Mouse (Mus musculus): ENCODE results near the gene Mrps27.
A peak's percentile ranks its signal among the peaks of the same experiment; 100 is the strongest.

Gene Mrps27

DNA sequence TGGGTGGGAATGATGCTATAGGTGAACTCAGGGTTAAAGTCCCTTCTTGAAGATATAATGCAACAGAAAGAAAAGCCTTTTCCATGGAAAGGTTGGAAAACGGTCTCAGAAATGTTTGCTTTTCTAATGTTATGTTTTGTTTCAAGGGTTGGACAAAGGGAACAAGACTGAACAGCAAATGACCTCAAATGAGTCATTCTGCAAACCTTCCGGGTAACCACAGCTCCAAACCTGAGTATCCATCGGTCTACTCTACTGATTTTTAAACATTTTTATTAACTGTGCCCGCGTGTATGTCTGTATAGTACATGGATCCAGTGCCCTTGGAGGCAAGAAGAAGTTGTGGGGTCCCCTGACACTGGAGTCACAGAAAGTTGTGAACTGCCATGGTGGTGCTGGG, 94.8 kb downstream of the Mrps27 start:
- DNase-seq (ENCODE audit: low read depth, low spot score), result no peak

DNA sequence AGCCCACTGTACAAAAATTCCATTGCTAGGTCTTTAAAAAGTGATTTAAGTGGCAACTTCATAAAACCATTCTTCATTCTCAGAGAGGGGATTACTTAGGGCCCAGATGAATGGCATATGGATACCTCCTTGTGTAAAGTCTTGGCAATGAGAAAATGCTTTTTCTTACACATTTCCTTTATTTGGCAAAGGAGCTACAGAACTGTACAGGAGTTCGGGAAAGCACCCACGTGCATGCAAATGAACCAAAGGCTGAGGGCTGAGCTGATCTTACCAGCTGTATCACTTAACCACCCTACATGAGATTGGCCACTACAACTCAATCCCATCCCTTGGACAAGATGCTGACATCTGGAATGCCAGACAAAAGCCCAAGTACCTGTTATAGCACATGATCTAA, 95.6 kb downstream of the Mrps27 start:
- DNase-seq (ENCODE audit: low read depth, low spot score), result no peak

DNA sequence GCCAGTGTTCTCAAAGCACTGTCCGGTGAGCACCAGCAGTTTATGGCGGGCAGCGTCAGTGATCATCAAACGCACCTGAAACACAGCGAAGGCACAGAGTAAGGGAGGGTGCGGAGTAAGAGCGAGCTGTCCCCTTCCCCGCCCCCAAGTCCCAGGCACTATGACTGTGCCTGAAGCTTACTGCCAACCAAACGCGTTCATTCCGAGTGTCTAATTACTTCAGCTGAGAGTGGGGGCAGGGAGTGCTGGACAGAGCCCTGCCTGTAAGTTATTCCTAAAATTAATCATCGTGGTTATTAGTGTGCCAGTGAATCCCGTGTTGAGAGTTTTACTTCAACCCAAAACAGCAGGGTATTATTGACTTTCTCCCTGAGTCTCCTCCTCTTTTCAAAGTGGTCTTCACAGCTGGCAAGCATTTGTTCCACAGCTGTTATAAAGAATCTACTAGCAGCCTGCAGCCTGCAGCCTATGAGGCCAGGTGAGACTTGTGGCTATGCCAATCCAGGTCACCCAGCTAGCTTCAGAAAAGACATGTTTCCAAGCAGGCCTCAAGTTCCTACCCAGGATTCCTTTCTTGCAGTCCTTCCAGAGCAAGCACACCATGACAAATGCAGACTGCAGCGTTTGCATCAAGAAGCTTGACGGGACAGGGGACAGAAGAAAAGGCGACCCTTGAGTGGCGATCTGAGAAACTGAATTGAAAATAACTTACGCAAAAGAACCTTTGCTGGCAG, 97.3 kb downstream of the Mrps27 start:
- DNase-seq (ENCODE audit: low read depth, low spot score), result no peak

DNA sequence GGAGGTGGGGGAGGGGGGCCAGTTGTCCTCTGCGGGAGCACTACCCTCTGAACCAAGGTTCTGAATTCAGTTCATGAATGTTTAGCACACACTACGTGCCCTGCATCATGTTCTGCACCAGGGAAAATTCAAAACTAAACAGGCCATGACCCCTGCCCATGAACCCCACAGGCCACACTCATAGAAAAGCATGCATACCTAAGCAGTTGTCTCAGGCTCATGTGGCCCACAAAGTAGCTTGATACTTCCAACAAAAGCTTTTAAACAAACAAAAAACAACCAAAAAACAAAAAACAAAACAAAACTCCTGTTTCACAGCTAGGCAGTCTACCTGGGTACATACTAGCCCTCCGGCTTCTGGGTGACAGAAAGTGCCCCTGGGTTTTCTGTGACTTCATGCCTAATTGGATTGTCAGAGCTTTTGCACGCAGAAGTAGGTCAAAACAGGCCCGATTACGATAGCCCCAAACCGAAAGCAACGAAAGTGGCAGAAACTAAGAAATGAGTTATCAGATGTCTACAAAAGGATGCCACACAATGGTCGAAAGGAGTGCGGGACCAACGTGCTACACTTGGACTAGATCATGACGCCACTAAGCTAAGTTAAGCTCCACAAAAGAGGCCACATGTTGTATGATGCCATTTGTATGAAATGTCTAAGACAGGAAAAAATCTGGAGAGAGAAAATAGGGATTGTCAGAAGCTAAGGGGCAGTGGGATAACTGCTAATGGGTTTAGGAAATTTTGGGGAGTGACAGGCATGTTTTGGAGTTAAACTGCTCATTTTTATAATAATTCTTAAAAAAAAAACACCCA, 98.1 kb downstream of the Mrps27 start:
- no peak for DNase-seq (ENCODE audit: low read depth, low spot score)

DNA sequence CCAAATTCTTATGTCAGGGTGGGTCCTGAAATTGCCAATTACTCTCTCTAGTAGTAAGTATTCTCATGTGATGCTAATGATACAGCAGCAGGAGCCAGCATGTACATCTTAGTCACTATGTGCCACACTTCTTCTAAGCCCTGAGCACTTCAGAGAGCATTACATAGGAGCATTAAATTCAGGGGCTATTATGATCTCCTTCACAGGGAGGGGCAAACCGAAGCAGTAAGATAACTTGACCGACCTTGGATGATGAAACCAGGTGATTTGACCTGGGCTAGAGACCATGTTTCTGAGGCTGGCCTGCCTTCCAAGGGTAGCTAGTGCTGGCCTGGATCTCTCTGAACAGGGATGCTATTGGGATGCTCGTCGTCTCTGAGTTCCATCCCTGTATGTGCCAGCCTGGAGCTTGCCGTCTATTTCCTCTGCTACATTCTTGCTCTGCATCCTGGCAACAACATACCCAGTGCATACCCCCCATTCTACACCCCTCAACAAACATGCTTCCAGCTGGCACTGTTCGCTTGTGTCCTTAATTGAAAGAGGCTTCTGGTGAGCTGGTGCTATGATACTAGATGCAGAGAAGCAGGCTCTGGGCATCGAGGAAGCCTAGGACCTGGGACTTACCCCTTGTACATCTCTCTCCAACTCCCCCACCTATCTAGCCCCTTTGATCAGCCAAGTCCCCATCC, 99.0 kb downstream of the Mrps27 start:
- DNase-seq (ENCODE audit: low read depth, low spot score), result peak; percentile 49

DNA sequence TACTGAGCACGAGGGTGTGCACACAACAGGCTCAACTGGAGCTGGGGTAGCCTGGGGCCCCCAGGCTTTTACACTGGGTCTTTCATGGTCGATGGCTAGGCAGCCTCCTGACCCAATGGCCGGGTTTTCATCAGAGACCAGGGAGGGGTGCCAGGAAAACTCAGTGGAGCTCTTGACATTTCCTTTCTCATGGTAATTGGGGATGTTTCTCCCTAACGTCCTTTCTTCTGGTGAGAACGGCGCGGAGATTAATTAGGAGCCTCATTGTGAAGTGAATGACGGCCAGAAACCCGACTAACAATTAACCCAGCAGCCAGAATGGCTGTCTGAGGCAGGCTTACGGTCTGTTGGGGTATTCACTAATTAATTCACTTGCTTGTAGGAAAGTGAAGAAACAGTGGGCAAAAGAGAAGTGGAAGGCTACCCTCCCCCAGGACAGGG, 99.9 kb downstream of the Mrps27 start:
- DNase-seq (ENCODE audit: low read depth, low spot score), result peak; percentile 76

DNA sequence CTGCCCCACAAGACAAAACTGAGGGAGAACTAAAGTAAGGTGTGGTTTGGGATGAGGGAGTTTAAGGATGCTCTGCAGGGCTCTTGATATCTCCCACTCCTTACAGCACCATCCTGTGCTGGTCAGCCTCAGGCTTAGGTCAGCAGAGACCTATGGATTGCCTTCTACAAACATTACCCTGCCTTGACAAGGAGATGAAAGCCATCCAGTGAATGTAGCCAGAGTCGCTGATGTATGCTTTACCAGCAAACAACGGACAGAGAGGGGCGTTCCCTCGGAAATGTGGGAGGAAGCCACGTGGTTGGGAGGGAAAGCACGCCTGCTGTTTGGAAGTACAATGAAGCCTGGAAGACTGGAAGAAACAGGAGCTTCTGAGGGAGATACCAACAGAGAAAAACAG, 100.3 kb downstream of the Mrps27 start:
- peak; percentile 54 for DNase-seq (ENCODE audit: low read depth, low spot score)

DNA sequence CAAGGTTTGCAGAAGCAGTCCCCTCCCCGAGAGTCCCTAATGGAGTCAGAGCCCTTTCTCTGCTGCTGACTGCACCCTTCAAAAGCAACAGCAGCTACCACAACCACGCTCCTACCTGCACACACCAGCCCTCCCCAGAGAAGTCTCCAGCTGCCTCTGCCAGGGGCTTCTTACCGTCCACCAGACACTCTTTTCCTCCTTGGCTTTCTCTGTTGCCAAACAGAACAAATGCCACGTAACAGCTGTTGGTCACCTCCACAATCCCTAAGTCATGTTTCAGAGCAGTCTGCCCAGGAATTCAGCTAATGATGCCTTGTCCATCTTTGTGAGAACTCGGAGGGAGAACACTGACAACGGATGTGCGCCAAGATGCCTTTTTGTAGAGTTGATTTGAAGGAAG, 102.4 kb downstream of the Mrps27 start:
- DNase-seq (ENCODE audit: low read depth, low spot score), result no peak

DNA sequence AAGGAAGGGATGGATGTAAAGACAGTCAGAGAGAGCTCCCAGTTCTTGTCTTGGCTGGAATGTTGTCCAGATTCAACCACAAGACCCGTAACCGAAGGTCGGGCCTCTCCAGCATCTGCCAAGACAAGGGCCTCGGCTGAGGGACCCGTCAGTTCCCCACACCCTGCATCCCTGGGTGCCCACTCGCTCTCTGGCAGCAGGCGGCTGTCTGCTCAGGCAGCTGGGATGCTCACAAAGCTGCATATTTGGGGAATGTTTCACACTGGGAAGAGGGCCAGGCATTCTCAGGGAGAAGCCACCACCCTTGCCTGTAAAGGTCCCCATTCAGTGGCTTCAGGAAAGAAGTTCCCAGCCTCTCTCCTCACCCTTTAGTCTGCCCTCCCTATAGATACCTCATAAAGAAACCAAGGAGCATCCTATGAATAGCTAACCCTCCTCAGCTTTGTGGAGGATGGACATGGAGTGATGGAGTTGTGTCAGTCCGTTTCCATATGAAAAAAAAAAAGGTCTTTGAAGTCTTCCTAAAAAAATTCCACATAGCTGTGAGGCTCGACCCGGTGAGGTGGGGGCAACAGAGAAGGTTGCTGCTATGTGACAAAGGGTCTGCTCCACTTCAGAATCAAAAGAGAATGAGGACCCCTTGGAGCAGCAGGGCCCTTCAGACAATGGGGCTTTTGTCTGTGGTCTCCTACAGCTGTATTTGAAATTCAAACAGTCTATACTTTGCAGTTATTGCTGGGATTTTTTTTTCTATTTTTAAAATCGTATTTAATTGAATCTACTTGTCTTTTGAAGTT, 103.0 kb downstream of the Mrps27 start:
- no peak for DNase-seq (ENCODE audit: low read depth, low spot score)

DNA sequence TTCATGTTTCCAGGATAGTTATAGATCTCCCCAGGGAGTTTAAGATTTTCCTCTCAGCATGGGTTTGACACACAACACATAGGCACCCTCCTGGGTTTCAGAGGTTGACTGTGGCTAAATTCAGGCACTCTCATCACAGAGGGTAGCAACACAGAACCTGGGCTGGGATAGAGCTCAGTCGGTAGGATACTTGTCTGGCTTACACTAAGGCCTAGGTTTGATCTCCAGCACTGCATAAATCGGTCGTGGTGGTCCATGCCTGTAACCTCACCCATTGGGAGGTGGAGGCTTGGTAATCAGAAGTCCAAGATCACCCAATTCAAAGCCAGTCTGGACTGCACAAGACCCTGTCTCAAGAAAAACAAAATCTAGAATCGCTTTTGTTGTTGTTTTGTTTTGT, 103.7 kb downstream of the Mrps27 start:
- no peak for DNase-seq (ENCODE audit: low read depth, low spot score)

DNA sequence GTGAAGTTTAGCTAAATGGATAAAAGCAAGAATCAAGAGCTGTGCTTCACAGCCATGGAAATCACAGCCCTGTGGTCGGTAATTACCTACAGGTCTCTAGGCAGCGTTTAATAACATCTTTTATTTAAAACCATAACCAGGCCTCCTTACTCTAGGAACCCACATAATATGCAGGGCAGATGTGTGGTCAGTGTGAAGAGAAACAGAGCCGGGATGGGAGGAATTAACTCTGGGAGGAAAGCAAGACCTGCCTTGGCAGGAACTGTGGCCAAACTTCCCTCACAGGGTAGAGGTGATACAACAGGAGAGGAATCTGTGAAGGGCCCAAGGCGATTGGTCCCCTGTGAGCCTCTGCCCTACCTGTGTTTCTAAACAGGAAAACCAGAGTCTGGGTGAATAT, 105.0 kb downstream of the Mrps27 start:
- DNase-seq (ENCODE audit: low read depth, low spot score), result no peak

DNA sequence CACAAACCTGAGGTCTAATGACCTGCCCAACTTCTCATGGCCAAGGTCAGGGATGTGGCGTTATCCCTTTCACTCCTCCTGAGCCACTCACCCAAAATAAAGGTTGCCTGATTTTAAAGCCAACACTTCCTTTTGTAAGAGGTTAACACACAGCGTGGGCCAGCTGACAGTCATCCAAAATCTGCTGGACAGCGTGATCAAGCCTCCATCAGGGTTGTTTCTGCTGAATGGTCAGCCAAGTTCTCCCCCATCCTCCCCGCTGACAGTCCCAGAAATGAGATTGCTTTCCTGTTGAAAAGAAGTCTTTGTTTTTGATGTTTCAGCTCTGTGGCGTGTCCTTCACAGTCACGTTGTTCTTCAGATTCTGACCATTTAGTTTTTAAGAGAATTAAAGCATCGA, 106.2 kb downstream of the Mrps27 start:
- DNase-seq (ENCODE audit: low read depth, low spot score), result no peak

DNA sequence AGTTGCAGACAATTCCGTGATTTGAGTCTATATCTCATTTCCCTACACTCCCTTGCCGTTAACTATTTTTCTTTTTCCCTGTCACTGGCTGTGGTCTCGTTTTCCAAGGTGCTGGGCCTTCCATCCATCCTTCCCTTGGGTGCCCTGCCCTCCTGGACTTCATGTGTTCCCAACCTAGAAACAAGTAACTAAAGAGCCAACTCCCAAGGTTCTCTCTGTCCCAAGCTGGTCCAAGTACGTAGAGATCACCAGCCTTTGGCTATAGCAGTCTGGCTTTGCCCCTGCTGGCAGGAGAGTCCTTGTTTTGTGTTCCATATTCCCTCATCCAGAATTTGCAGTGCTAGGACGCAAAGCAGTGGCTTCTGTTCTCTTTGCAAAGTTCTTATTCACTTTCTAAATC, 106.7 kb downstream of the Mrps27 start:
- no peak for DNase-seq (ENCODE audit: low read depth, low spot score)

DNA sequence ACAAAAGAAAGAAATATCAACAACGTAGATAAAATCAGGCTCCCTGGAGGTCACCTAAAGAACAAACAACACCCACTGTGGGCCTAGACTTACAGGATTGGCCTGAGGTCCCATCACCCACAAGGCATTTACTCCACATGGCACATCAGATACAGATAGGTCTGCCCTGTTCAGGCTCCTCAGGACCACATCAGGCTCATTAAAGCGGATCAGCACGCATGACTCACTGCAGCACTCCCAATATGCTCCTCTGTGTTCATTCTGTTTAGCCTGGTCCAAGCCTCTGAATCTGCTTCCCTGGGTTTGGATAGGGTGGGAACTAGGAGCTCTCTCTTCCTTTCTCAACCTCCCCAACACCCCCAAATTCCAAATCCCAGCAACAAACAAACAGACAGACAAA, 107.9 kb downstream of the Mrps27 start:
- no peak for DNase-seq (ENCODE audit: low read depth, low spot score)

DNA sequence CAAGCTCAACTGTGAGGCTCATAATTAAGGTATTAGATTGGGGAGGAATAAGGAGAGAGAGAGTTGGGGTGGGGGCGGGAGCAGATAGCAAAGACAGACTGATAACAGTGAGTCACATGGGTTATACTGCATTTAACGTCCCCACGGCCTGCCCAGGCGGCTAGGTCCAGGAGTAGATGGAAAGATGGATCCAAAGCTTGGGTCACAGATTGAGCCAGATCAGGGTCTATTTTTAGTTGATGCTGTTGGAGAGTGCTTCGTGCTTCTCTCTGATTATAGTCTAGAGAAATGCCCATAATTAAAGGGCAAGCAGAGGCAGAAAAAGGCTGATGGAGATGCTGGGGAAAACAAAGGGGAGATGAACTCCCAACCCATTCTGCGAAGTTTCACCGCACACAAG, 110.4 kb downstream of the Mrps27 start:
- DNase-seq (ENCODE audit: low read depth, low spot score), result no peak

DNA sequence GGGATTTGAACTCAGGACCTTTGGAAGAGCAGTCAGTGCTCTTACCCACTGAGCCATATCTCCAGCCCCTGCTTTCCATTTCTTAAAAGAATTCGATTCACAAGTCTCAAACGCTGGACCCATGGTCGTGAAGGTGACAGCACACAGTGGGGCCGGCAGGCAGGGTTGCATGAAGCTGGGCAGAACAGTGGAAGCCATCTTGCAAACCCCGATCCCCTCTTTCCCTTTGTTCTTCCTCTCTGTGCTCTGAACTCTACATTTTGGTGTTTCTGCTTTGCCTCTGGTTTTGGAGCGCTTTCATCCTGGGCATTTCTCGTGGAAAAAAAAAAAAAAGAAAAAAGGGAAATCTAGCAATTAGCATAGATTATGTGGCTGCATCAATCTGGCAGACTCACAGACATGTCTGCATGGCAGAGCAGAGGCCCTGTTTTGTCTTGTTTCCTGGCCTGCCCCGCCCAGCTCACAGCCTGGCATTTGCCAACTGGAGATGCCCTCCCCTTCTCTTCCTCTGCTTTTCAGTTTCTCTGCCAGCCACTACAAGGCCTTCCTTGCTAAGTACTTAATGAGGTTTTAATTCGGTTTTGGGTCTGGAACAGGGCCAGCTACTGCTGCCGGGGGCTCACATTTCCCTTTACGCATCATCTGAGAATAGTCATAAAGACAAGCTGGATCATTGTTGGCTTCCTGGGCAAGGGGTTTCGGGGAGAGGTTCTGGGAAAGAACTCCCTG, 114.2 kb downstream of the Mrps27 start:
- peak; percentile 55 for DNase-seq (ENCODE audit: low read depth, low spot score)

DNA sequence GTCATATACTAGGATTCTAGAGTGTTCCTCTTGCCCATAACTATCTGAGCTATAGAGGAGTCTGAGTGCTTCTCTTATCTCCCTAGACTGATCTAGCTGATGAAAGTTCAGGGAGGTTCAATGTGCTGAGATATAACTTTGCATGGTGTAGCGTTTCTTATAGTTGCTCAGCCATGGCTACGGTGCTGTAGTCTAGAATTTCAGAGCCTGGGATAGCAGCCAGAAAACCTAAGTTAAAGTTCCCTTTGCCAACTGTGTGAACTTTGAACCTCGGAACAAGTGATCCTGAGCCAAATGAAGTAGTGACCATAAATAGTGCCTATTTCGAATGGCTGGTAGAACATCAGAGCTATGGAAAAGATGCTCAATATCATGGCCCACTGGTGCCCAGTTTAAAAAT, 115.0 kb downstream of the Mrps27 start:
- no peak for DNase-seq (ENCODE audit: low read depth, low spot score)

DNA sequence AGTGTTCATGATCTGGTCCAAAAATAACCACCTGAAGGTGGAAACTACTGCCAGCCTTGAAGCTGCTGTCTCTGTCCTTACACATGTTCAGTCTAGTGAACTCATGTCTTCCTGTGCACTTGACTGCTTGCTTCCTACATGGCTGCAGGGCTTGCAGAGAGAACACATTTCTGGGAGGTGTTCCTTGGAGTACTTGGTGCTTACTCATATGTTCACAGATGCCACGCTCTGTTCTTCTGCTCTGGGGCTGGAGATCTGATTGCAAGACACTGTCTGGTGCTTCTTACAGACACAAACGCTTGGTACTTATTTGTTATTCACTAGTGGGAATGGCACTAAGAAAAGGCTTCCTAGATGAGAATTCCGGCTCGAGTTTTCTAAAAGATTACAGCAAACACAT, 117.3 kb downstream of the Mrps27 start:
- no peak for DNase-seq (ENCODE audit: low read depth, low spot score)

DNA sequence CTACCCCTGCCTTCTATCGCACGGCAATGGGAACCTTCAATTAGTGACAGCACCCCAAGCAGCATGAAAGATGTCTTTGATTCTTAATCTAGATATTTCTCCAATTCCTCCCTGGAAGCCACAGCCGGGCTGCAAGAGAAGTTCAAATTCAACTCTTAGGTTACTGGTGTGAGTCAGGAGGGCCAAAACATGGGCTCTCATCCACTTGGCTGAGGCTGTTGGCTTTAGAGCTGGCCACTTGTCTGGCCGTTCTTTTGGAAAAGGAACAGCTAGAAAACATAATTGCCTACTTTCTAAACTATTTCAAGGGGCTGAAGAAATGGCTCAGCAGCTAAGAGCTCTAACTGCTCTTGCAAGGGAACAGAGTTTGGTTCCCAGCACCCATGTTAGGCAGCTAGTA, 120.0 kb downstream of the Mrps27 start:
- no peak for DNase-seq (ENCODE audit: low read depth, low spot score)
